Mouse (Mus musculus) thymus, postnatal 14 days (tissue): ENCODE measurements around the gene Zfp688.
"Not testable (repeated sequence)": the region's sequence is repeated elsewhere in the genome, so short reads cannot be mapped to it uniquely, and the experiment has no call there.

Source experiments
- DNase-seq: peaks from one replicate; pipeline ENCODE4 v3.0.0; 2021

Zfp688 gene

GRCm38 (mm10) chr7:127406002-127406987 lies 15.6 kb downstream of the Zfp688 start, which contains the start of gene Zfp764:
Gene Zfp764, minus strand, starts transcription at chr7:127406822.
- peak; percentile 89 for DNase-seq

- not testable (repeated sequence) for DNase-seq
Measured at GRCm38 (mm10) chr7:127404101-127404500, 17.8 kb downstream of the Zfp688 start.

DNA sequence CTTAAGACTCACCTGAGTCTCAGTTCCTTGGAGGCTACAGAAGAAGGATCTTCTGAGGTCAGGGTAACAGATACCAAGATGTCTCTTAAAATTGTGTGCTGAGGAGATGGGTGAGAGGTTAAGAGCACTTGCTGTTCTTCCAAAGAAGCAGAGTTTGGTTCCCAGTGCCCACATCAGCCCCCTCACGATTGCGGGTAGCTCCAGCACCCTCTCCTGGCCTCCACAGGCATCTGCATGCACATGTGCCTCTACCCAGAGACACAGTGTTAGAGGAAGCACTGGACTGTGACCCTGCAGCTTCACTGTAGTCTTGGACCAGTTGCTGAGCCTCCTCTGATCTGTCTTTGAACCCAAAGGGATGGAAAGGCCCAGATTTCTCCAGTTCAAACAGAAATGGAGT lies 18.9 kb downstream of the Zfp688 start:
- peak; percentile 32 for DNase-seq

DNA sequence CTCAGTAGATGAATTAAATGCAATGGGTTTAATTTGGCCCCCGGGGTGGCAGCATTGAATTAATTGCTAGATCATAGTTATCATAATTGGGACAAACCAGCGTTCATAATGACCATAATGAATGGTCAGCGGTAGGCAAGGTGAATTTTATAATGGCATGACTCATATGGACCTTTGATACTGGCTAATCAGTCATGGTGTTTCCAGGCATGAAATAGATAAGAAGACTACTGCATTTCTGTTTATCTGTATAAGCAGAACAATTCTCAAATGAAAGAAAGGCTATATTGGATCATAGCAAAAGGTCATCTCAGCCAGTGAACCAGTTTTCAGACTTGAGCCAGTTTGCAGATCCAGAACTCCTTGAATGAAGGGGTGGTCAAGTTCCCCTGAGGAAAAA lies 21.5 kb downstream of the Zfp688 start:
- DNase-seq: no peak

GRCm38 (mm10) chr7:127393944-127394333 lies 27.9 kb downstream of the Zfp688 start:
- no peak for DNase-seq

DNA sequence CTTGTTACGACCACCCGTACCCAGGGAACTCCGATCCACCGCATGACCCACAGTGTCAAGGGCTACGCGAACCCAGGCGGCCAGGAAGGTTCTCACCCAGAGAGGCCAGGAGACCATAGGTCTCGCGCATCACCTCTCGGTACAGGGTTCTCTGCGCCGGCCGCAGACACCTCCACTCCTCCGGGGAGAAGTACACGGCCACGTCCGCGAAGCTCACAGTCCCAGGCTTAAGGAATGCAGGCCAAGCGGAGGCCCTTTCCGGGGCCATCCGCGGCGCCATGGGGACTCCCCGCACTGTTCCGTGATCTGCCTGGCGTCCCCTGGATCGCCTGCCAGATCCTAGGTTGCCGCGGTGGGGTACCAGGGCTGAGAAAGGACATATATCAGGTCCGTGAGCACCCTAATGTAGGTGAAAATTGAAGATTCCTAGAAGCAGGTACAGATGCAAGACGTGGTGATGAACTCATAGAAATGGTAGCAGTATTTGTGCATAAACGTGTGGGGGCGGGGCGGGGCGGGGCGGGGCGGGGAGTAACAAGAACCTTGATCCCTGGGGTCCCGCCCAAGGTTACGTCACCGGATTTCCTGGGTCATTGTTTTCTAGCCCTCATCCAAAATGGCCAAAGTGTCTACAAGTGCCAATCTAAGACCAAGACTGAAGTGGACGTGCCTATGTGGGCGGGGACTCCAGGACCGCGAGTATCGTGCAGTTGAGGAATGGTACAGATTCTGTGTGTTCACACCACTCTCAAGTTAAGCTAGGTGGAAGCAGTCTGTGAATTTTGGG lies 28.5 kb downstream of the Zfp688 start, which contains the start of gene E430018J23Rik:
Gene E430018J23Rik, minus strand, starts transcription at position 473 of the 787 bp plus-strand sequence.
- peak; percentile 95 for DNase-seq

DNA sequence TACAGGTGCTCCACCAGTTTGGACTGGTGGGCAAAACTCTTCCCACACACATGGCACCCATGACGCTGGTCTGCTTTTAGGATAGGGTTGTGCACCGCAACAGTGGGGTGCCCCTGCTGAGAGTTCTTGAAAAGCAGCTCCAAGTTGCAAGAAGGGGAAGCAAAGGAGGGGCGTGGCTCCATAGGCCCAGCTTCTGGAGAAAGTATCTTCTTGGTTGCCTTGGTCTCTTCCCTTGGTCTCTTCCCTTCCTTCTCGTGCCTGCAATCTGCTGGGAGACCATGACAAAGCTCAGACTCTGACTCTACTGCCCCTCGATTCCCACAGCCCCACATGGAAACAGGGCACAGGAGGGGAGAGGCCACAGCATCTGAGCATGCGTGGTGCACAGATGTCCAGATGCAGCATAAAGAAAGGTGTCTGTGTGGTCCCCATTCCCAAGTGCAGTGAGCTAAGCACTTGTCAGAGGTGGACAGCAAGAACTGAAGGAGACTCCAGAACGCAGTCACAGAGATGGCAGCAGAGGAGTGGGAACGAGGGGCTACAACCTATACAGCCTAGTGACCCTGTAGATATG lies 29.5 kb downstream of the Zfp688 start:
- no peak for DNase-seq

- DNase-seq: no peak
Measured at GRCm38 (mm10) chr7:127391538-127391937, 30.3 kb downstream of the Zfp688 start.

GRCm38 (mm10) chr7:127390306-127390705 lies 31.6 kb downstream of the Zfp688 start:
- DNase-seq: no peak

GRCm38 (mm10) chr7:127388201-127388600 lies 33.7 kb downstream of the Zfp688 start:
- DNase-seq: not testable (repeated sequence)

DNA sequence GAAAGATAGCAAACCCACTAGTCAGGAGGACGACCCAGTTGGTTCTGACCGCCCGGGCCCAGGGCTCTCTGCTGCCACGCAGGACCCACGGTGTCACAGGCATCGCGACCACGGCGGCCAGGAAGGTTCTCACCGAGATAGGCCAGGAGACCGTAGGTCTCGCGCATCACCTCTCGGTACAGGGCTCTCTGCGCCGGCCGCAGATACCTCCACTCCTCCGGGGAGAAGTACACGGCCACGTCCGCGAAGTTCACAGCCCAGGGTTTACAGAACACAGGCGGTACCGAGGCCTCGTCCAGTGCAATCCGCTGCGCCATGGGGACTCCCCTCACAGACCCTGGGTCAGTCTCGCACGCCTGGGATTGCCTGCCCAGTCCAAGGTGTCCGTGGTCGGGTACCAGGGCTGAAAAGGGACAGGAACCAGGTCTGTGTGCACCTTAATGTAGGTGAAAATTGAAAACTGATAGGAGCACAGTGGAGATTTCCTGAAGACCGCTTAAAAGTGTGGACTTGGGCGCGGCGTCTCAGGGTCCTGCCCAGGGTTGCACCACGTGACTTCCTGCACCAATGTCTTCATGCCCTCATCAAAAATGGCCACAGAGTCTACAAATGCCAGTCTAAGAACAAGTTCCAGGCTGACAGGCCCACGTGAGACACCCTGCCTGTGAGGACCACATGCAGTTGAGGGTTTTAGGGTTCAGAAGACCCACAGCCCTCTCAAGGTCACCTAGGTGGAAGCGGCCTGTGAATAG lies 35.1 kb downstream of the Zfp688 start, which contains the start of gene 9130019O22Rik:
Gene 9130019O22Rik, minus strand, starts transcription at position 526 of the 752 bp plus-strand sequence.
- peak; percentile 93 for DNase-seq

DNA sequence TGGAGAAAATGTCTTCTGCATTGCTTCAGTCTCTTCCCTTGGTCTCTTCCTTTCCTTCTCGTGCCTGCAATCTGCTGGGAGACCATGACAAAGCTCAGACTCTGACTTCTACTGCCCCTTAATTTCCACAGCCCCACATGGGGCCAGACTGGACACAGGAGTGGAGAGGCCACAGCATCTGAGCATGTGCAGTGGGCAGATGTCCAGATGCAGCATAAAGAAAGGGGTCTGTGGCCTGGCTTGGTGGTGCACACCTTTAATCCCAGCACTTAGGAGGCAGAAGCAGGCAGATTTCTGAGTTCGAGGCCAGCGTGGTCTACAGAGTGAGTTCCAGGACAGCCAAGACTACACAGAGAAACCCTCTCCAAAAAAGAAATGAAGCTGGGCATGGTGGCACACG lies 36.3 kb downstream of the Zfp688 start:
- not testable (repeated sequence) for DNase-seq

DNA sequence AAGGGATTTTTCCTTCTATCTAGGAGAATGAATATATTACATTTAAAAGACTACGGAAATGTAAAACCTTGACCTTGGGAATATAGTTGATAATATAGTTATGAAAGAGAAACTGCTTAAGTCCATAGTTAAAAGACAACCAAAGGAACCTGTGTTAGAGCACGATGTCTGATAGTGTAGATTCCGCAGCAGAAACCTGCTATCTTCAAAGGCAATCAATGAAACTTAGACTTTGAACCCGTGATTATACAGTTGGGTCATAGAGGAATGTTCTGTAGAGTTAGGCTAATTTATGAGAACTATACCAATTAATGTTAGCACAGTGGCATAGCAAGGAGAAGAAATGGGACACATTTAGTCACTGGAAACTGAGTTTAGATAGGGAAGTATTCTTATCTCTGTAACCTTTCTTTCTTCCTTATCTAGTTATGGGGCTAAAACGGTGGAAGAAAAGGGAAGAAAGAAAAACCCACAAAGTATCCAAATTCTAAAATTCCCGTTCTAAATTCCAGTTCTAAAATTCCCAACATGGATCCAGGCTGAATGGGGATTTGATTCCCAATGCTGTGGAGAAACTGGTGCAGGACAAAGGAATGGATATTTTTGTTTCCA lies 43.5 kb downstream of the Zfp688 start:
- DNase-seq: no peak

DNA sequence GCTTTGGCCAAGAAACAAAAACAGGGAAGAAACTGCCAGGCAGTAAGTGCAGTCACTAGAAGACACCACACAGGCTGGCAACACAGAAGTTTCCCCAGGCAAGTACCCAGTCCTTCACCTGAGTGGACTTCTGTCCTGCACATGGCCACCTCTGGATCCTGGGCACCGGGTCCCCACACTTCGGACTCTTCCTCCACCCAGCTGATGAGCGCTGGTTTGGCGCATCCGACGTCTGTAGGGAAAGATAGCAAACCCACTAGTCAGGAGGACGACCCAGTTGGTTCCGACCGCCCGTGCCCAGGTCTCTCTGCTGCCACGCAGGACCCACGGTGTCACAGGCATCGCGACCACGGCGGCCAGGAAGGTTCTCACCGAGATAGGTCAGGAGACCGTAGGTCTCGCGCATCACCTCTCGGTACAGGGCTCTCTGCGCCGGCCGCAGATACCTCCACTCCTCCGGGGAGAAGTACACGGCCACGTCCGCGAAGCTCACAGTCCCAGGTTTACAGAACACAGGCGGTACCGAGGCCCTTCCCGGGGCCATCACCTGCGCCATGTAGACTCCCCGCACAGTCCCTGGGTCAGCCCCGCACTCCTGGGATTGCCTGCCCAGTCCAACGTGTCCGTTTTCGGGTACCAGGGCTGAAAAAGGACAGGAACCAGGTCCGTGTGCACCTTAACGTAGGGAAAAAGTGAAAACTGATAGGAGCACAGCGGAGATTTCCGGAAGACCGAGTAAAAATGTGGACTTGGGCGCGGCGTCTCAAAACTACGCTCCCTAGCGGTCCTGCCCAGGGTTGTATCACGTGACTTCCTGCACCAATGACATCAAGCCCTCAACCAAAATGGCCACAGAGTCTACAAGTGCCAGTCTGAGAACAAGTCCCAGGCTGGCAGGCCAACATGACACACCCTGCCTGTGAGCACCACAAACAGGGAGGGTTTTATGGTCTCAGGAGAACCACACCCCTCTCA lies 46.3 kb downstream of the Zfp688 start, which contains the start of gene Zfp747:
Gene Zfp747, minus strand, starts transcription at position 780 of the 975 bp plus-strand sequence.
- DNase-seq: peak; percentile 94

- DNase-seq: peak; percentile 26
Measured at GRCm38 (mm10) chr7:127371870-127372269, 50.0 kb downstream of the Zfp688 start.

- no peak for DNase-seq
Measured at GRCm38 (mm10) chr7:127371213-127371612, 50.7 kb downstream of the Zfp688 start.
